Mouse (Mus musculus) stomach, adult 2 months (tissue): Measurements from ENCODE around the gene Itgax. TPM values are rescaled to one million over a fixed set of nuclear protein-coding genes. Genes with fewer than 3 reads are reported as not detected.

ENCODE experiments used
- polyA plus RNA-seq: library from polyadenylated mRNA; depleted of rRNA; stranded (reverse); fragments of >200 nt; gene quantifications from 2 replicates; pipeline ENCODE4 v1.2.3, GENCODE M21; 2012; rRNA removed

Itgax gene
- 0.73 and 1.2 TPM in 2 replicates for polyA plus RNA-seq

DNA sequence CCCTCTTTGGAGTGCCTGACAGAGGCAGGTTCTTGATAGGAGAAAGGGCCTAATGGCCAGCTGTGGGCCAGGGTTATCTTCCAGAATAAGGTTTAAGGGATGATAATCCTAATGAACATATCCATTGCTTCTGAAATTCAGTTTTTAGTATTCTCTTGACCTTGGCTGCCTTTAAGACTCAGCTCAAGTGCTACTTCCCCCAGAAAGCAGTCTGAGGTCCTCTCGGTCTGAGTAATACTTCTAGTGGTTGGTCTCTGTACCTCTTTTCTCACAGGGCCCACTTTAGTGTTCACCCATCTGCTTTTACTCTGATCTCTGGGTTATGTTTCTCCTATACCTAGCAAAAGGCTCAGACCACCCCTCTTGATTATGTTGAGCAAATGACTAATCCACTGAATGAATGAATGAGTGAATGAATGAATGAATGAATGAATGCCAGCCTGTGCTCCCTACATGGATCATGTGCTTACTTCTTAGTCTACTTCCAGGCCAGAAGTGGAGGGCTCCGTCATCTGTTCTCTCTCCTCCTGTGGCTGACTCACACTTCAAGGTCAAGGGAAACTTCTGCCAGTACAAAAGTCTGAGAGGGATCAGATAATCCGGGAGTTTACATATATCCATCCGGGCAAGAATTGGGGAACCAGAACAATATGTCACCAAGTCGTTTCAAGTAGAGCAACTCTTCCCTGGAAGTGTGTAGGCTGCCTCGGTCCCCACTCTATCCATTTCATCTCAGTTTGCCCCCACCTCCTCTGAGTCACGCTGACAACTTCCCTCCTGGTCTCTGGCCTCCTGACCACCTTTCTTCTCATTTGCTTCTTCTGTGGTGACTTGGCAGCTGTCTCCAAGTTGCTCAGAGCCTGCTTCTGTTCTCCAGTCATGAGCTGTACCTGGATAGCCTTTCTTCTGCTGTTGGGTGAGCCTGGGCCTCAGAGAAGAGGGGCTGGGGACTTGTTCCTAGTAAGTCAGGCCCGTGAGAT lies at the start of gene Itgax:
Gene Itgax (plus strand): TSS at position 807 of the 980 bp plus-strand sequence.

DNA sequence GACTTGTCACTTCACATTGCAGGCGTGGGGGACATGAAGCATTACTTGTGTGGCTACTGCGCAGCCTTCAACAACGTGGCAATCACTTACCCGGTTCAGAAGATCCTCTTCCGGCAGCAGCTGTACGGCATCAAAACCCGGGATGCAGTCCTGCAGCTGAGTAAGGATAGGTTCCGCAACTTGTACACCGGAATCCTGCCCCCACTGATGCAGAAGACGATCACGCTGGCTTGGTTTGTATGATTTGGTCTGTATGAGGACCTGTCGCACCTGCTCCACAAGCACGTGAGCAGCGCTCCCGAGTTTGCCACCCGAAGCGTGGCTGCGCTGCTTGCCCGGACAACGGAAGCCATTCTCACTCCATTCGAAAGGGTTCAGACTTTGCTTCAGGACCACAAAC lies 24.7 kb downstream of the Itgax start, which contains the start of gene Itgad:
Gene Itgad (plus strand): TSS at position 301 of the 400 bp plus-strand sequence.

Other genes starting within 250 kb of the Itgax start
- 2.9 and 3.2 TPM in 2 replicates for gene Prss53, start 238.6 kb upstream of the Itgax start, polyA plus RNA-seq
- gene Gm21974, start 234.1 kb upstream of the Itgax start, polyA plus RNA-seq: not detected in 2 replicates
- gene Vkorc1, start 233.9 kb upstream of the Itgax start, polyA plus RNA-seq: 72.4 and 102 TPM in 2 replicates
- gene Bckdk, start 225.5 kb upstream of the Itgax start, polyA plus RNA-seq: 75.1 and 76.5 TPM in 2 replicates
- 4.1 and 4.7 TPM in 2 replicates for gene Kat8, start 217.0 kb upstream of the Itgax start, polyA plus RNA-seq
- gene Prss8, start 199.4 kb upstream of the Itgax start, polyA plus RNA-seq: 112 and 116 TPM in 2 replicates
- gene Prss36, start 182.8 kb upstream of the Itgax start, polyA plus RNA-seq: 10.6 and 11.3 TPM in 2 replicates
- 67.4 and 92.5 TPM in 2 replicates for gene Fus, start 162.1 kb upstream of the Itgax start, polyA plus RNA-seq
- gene Pycard, start 135.7 kb upstream of the Itgax start, polyA plus RNA-seq: 87.6 and 101 TPM in 2 replicates
- 4.5 and 4.9 TPM in 2 replicates for gene Trim72, start 125.6 kb upstream of the Itgax start, polyA plus RNA-seq
- gene Itgam, start 66.9 kb upstream of the Itgax start, polyA plus RNA-seq: 1.7 and 3.5 TPM in 2 replicates
- not detected in 2 replicates for gene Gm49368, start 66.9 kb upstream of the Itgax start, polyA plus RNA-seq
- 0.14 TPM in 1 of 2 replicates, not detected in the other for gene Itgad, start 24.8 kb downstream of the Itgax start, polyA plus RNA-seq
- gene Cox6a2, start 76.8 kb downstream of the Itgax start, polyA plus RNA-seq: 37.8 and 45.1 TPM in 2 replicates
- gene Armc5, start 107.8 kb downstream of the Itgax start, polyA plus RNA-seq: 17.6 and 23.9 TPM in 2 replicates
- gene 9130023H24Rik, start 108.5 kb downstream of the Itgax start, polyA plus RNA-seq: 0.51 and 0.58 TPM in 2 replicates
- gene Tgfb1i1, start 117.3 kb downstream of the Itgax start, polyA plus RNA-seq: 93.6 and 96.8 TPM in 2 replicates
- 0.09 and 0.13 TPM in 2 replicates for gene Slc5a2, start 136.1 kb downstream of the Itgax start, polyA plus RNA-seq
- 23.2 and 25.4 TPM in 2 replicates for gene BC017158, start 168.6 kb downstream of the Itgax start, polyA plus RNA-seq